Mouse (Mus musculus) midbrain, embryonic 14.5 days (tissue): ENCODE data around the gene Pde10a. TPM values are rescaled to one million over a fixed set of nuclear protein-coding genes. Genes with fewer than 3 reads are reported as not detected.
A peak's percentile ranks its signal among the peaks of the same experiment; 100 is the strongest.

ENCODE experiments used
- ATAC-seq: fragments of 200-750 bp; cut with Nextera tagmentation; 2 replicates; pipeline ENCODE4 v1.8.0; 2017; ENCODE audit warnings: moderate number of reproducible peaks, moderate library complexity; ENCODE audit not compliant: low FRiP score, low TSS enrichment
- DNase-seq: peaks from one replicate; pipeline ENCODE4 v3.0.0-alpha.2; 2015
- H3K27ac ChIP-seq: fragments of 300-500 bp; sonication (generic); replicated peaks from 2 replicates; pipeline ENCODE4 v1.5.1; 2014; ENCODE audit warnings: mild to moderate bottlenecking, low read depth, low read length, moderate library complexity
- H3K27me3 ChIP-seq: fragments of 300-500 bp; sonication (generic); 2 replicates; pipeline ENCODE4 v1.6.1; 2014; ENCODE audit warnings: low read length, control low read depth, mixed read lengths; ENCODE audit not compliant: control insufficient read depth, insufficient read depth
- H3K36me3 ChIP-seq: fragments of 300-500 bp; sonication (generic); 2 replicates; pipeline ENCODE4 v1.6.1; 2014; ENCODE audit warnings: low read length, control low read depth; ENCODE audit not compliant: control insufficient read depth, insufficient read depth
- H3K4me1 ChIP-seq: fragments of 300-500 bp; sonication (generic); 2 replicates; pipeline ENCODE4 v1.6.1; 2014; ENCODE audit warnings: mild to moderate bottlenecking, antibody characterized with exemption, low read length, control low read depth; ENCODE audit not compliant: control insufficient read depth, insufficient read depth
- H3K4me2 ChIP-seq: fragments of 300-500 bp; sonication (generic); 2 replicates; pipeline ENCODE4 v1.6.1; 2014; ENCODE audit warnings: mild to moderate bottlenecking, low read length, moderate library complexity
- H3K4me3 ChIP-seq: fragments of 300-500 bp; sonication (generic); replicated peaks from 2 replicates; pipeline ENCODE4 v1.5.1; 2014; ENCODE audit warnings: low read depth, low read length
- H3K9ac ChIP-seq: fragments of 300-500 bp; sonication (generic); replicated peaks from 2 replicates; pipeline ENCODE4 v1.6.1; 2014; ENCODE audit warnings: mild to moderate bottlenecking, low read length, moderate library complexity
- H3K9me3 ChIP-seq: fragments of 300-500 bp; sonication (generic); 2 replicates; pipeline ENCODE4 v1.6.1; 2016; ENCODE audit warnings: low read length, control low read depth, mixed read lengths; ENCODE audit not compliant: control insufficient read depth
- whole genome bisulfite sequencing: fragments of 180-500 bp; shearing (Covaris S2); extraction: QIAGEN DNeasy Blood & Tissue Kit; methylation state at CpG from one replicate; pipeline ENCODE4 v1.1.7; 2014; 5-methylcytosine and 5-hydroxymethylcytosine counted together
- polyA plus RNA-seq: library from polyadenylated mRNA; unstranded; fragments of >200 nt; fragmentation: Nextera tagmentation; extraction: Ambion mirVana; gene quantifications from 2 replicates; pipeline ENCODE4 v1.2.1, GENCODE M21; 2014

The Pde10a gene
- 14.1 and 15.2 TPM in 2 replicates for polyA plus RNA-seq

DNA sequence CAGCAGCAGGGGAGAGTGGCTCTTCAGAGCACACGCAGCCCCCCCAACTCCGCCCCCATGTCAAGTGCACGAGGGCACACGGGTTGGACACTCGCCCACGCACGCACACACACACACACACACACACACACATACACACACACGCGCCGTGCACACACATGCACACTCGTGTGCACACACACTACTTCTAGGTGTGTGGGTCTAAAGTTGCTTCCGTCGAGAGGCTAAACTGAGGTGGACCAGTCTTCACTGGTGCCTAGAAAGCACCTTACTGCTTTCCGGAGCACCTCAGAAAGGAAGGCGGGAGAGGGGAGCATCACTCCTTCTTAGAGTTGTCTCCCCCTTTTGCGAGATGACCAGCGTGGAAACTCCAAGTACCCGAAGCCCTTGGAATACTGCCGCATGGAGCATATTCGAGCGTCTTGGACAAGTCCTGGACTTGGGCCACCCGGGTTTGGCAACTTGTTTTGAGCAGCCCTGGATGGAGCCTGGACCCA lies at the start of gene Pde10a:
Gene Pde10a (plus strand): TSS at position 148 of the 497 bp plus-strand sequence.
- ATAC-seq: no peak; the same call in 1 of the 2 replicates

GRCm38 (mm10) chr17:8478554-8478953 lies 46.6 kb upstream of the Pde10a start:
- Histone ChIP-seq H3K36me3 (no peaks in the 10 kb centered on the region), H3K27me3 (no peaks in the 10 kb centered on the region), H3K4me2 (no peak overlapping the region), H3K9ac (no peak overlapping the region), H3K27ac (no peak overlapping the region), H3K4me3 (no peak overlapping the region), H3K9me3 (no peaks in the 10 kb centered on the region), H3K4me1 (no peaks in the 10 kb centered on the region)
- no peak for DNase-seq
- WGBS: 81% methylated on average over 3 of the region's 3 CpGs
- no peak for ATAC-seq

More for the DNA sequence above, at the start of gene Pde10a:
- peaks cover 10% of the 10 kb centered on the region for H3K27me3 ChIP-seq
- under 1% methylated on average over 22 of the region's 22 CpGs for WGBS
- H3K4me3 ChIP-seq: peak within 1 kb of the TSS; percentile 58
- no peaks in the 10 kb centered on the region for H3K9me3 ChIP-seq
- peak within 1 kb of the TSS; percentile 64 for H3K9ac ChIP-seq
- DNase-seq: peak; percentile 58
- peak within 1 kb of the TSS; percentile 70 for H3K27ac ChIP-seq
- peak within 1 kb of the TSS; percentile 70 for H3K4me2 ChIP-seq
- no peaks in the 10 kb centered on the region for H3K36me3 ChIP-seq
- peaks cover 17% of the 10 kb centered on the region for H3K4me1 ChIP-seq

DNA sequence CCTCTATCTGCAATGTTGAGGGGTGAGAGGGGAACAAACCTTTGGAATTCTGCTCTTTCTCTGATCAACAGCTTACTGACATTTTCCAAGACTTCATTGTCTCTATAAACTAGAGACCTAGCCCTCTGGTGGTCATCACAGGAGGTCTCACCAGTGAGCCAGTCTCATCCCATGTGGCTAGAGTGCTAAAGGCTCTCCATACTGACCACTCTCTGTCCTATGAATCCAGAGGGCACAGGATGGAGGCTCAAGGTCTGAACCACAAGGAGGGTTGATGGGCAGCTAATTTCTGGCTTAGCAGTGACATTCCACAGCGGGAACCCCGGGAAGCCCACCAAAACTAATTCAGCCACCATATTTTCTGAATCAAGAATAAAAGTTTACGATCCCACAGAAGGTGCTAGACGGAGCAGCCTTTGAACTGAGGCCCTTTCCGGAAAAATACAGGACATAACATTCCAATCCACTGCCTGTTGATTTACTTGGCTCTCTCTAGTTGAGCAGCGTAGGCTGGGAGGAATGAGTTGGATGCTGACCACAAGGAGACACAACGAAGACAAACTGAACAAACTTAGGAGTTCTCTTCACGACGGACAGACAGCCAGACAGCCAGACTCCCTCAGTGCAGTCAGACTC lies 45.6 kb upstream of the Pde10a start:
- 90% methylated on average over 9 of the region's 9 CpGs for WGBS
- no peaks in the 10 kb centered on the region for H3K4me1 ChIP-seq

DNA sequence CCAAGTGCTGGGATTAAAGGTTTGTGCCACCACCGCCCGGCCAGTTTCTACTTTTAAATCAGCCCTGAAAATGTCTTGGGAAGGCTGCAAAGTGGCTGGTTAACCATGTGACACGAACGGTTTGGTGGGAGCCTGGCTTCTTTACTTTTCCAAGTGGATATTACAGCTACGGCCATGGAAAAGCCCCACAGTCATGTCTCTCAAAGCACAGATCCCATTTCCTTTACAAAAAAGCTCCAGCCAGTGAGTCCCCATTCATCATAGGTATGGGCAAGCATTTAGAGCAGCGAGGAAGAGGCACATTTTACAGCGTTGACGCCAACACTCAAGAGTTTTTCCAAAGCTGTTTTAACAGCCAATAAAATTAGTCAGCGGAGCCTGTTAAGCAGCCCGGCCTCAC lies 43.4 kb upstream of the Pde10a start:
- Histone ChIP-seq H3K4me1 (no peaks in the 10 kb centered on the region), H3K9ac (no peak overlapping the region), H3K4me3 (no peak overlapping the region), H3K9me3 (no peaks in the 10 kb centered on the region), H3K27ac (no peak overlapping the region), H3K36me3 (no peaks in the 10 kb centered on the region), H3K27me3 (no peaks in the 10 kb centered on the region), H3K4me2 (no peak overlapping the region)
- WGBS: 91% methylated on average over 10 of the region's 10 CpGs
- DNase-seq (no peak), ATAC-seq (no peak)

More for the DNA sequence above, 45.6 kb upstream of the Pde10a start:
- ATAC-seq (no peak), DNase-seq (no peak)
- Histone ChIP-seq H3K36me3 (no peaks in the 10 kb centered on the region), H3K4me2 (no peak overlapping the region), H3K4me3 (no peak overlapping the region), H3K9ac (no peak overlapping the region), H3K27me3 (no peaks in the 10 kb centered on the region), H3K27ac (no peak overlapping the region), H3K9me3 (no peaks in the 10 kb centered on the region)

GRCm38 (mm10) chr17:8482876-8483275 lies 42.3 kb upstream of the Pde10a start:
- Histone ChIP-seq H3K36me3 (no peaks in the 10 kb centered on the region), H3K4me2 (no peak overlapping the region), H3K4me1 (no peaks in the 10 kb centered on the region), H3K27me3 (no peaks in the 10 kb centered on the region), H3K9ac (no peak overlapping the region), H3K4me3 (no peak overlapping the region), H3K27ac (no peak overlapping the region), H3K9me3 (no peaks in the 10 kb centered on the region)
- ATAC-seq (no peak), DNase-seq (no peak)
- 87% methylated on average over 7 of the region's 7 CpGs for WGBS

- Histone ChIP-seq H3K27me3 (no peaks in the 10 kb centered on the region), H3K27ac (no peak overlapping the region), H3K9me3 (no peaks in the 10 kb centered on the region), H3K4me3 (no peak overlapping the region), H3K9ac (no peak overlapping the region), H3K4me2 (no peak overlapping the region), H3K4me1 (no peaks in the 10 kb centered on the region), H3K36me3 (no peaks in the 10 kb centered on the region)
- 71% methylated on average over 3 of the region's 3 CpGs for WGBS
- ATAC-seq: no peak
- DNase-seq: no peak
Observed at GRCm38 (mm10) chr17:8484246-8484645, 40.9 kb upstream of the Pde10a start.

DNA sequence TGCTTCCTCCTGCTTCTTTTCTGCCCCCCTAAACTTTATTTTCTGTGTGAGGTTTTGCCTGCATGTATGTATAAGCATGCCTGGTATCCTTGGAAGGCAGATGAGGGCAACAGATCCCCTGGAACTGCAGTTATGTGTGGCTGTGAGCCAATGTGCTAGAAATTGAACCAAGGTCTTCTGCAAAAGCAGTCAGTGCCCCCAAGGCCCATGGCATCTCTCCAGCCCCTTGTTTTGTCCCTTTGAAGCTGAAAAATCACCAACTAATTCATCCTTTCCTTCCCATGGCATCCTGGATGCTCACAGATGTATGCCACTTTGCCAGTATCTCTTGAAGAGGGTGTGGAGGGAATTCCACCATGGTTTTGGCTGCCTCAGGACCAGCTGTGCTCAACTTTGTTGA lies 40.0 kb upstream of the Pde10a start:
- H3K9ac ChIP-seq: no peak overlapping the region
- no peak overlapping the region for H3K27ac ChIP-seq
- H3K4me3 ChIP-seq: no peak overlapping the region
- H3K4me2 ChIP-seq: no peak overlapping the region
- no peaks in the 10 kb centered on the region for H3K36me3 ChIP-seq
- no peak for DNase-seq
- ATAC-seq: no peak
- H3K9me3 ChIP-seq: no peaks in the 10 kb centered on the region
- no peaks in the 10 kb centered on the region for H3K27me3 ChIP-seq
- no peaks in the 10 kb centered on the region for H3K4me1 ChIP-seq

DNA sequence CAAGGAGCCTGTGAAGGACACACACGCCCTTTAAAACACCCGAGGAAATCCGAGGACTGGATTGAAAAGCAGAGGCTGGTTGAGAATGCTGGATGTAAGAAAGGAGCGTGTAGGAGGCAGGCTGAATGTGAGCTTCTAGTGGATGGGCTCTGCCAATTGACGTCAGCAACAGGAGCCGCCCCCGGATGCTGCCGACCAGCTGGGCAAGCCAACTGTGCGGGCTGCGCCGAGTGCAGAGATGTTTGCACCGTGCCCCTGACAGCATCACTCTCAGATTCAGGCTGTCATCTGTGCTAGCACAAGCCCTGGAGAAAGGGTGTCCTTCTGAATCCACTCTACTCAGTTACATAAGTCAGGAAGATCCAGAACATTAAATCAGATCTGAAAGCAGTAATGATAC lies 37.3 kb upstream of the Pde10a start:
- no peak overlapping the region for H3K4me3 ChIP-seq
- H3K9ac ChIP-seq: no peak overlapping the region
- H3K27ac ChIP-seq: no peak overlapping the region
- H3K4me2 ChIP-seq: no peak overlapping the region
- WGBS: 64% methylated on average over 12 of the region's 12 CpGs
- H3K9me3 ChIP-seq: no peaks in the 10 kb centered on the region
- no peaks in the 10 kb centered on the region for H3K4me1 ChIP-seq
- H3K36me3 ChIP-seq: no peaks in the 10 kb centered on the region
- no peaks in the 10 kb centered on the region for H3K27me3 ChIP-seq
- ATAC-seq: no peak
- no peak for DNase-seq

- 88% methylated on average over 5 of the region's 5 CpGs for WGBS
- DNase-seq (no peak), ATAC-seq (no peak)
- Histone ChIP-seq H3K27ac (no peak overlapping the region), H3K4me3 (no peak overlapping the region), H3K9ac (no peak overlapping the region), H3K36me3 (no peaks in the 10 kb centered on the region), H3K4me2 (no peak overlapping the region), H3K27me3 (no peaks in the 10 kb centered on the region), H3K9me3 (no peaks in the 10 kb centered on the region), H3K4me1 (no peaks in the 10 kb centered on the region)
Observed at GRCm38 (mm10) chr17:8490971-8491370, 34.2 kb upstream of the Pde10a start.
